Mouse (Mus musculus) cerebellum, adult 11-12 months (tissue): ENCODE data around the gene Fggy.

Source experiments
- DNase-seq: peaks from one replicate; pipeline ENCODE4 v3.0.0; 2022

Gene Fggy

GRCm38 (mm10) chr4:95862781-95863499 lies 305.6 kb downstream of the Fggy start:
- no peak for DNase-seq

- DNase-seq: no peak
Observed at GRCm38 (mm10) chr4:95863500-95863803, 306.1 kb downstream of the Fggy start.

GRCm38 (mm10) chr4:95865251-95865650 lies 307.9 kb downstream of the Fggy start:
- no peak for DNase-seq

GRCm38 (mm10) chr4:95865882-95866281 lies 308.6 kb downstream of the Fggy start:
- no peak for DNase-seq

- DNase-seq: no peak
Observed at GRCm38 (mm10) chr4:95867103-95867502, 309.8 kb downstream of the Fggy start.

- no peak for DNase-seq
Observed at GRCm38 (mm10) chr4:95868348-95868747, 311.0 kb downstream of the Fggy start.

- DNase-seq: peak; percentile 8
Observed at GRCm38 (mm10) chr4:95871216-95871881, 314.0 kb downstream of the Fggy start.

- no peak for DNase-seq
Observed at GRCm38 (mm10) chr4:95875896-95876295, 318.6 kb downstream of the Fggy start.

GRCm38 (mm10) chr4:95877436-95877835 lies 320.1 kb downstream of the Fggy start:
- no peak for DNase-seq

- DNase-seq: no peak
Observed at GRCm38 (mm10) chr4:95881751-95882350, 324.5 kb downstream of the Fggy start.

GRCm38 (mm10) chr4:95884184-95885145 lies 327.2 kb downstream of the Fggy start:
- DNase-seq: no peak

GRCm38 (mm10) chr4:95895199-95895754 lies 338.0 kb downstream of the Fggy start:
- no peak for DNase-seq

- no peak for DNase-seq
Observed at GRCm38 (mm10) chr4:95896571-95896970, 339.3 kb downstream of the Fggy start.

GRCm38 (mm10) chr4:95897236-95897874 lies 340.0 kb downstream of the Fggy start:
- no peak for DNase-seq

GRCm38 (mm10) chr4:95898714-95899113 lies 341.4 kb downstream of the Fggy start:
- DNase-seq: no peak

- no peak for DNase-seq
Observed at GRCm38 (mm10) chr4:95899926-95900712, 342.8 kb downstream of the Fggy start.

GRCm38 (mm10) chr4:95900815-95901214 lies 343.5 kb downstream of the Fggy start:
- no peak for DNase-seq

- DNase-seq: no peak
Observed at GRCm38 (mm10) chr4:95906141-95906540, 348.8 kb downstream of the Fggy start.

GRCm38 (mm10) chr4:95909689-95910654 lies 352.7 kb downstream of the Fggy start:
- DNase-seq: no peak

- DNase-seq: no peak
Observed at GRCm38 (mm10) chr4:95913026-95913425, 355.7 kb downstream of the Fggy start.
